Mouse (Mus musculus): ENCODE measurements around the gene Siglec1. TPM values are rescaled to one million over a fixed set of nuclear protein-coding genes. Genes with fewer than 3 reads are reported as not detected.

The Siglec1 gene
- total RNA-seq, 2 experiments from 2014 or later = 1.4 to 3.3 TPM

DNA sequence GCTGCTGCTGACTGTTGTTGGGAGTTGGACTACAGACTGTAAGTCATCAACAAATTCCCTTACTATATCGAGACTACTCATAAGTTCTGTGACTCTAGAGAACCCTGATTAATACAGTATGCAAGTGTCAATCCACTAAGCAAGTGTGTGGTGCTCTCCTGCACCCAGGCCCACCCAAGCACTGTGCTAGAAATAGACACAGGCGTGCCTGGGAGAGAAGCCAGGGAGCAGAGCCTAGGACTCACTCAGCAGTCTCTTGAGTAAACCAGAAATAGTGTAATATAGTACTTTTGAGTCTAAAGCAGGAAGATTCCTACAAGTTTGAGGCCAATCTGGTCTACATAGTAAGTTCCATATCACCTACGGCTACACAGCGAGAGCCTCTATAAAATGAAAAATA is 17.5 kb upstream of the Siglec1 start:
- ATAC-seq (replicated peaks; ENCODE audit: low FRiP score, poor library complexity, severe bottlenecking) = no peak

DNA sequence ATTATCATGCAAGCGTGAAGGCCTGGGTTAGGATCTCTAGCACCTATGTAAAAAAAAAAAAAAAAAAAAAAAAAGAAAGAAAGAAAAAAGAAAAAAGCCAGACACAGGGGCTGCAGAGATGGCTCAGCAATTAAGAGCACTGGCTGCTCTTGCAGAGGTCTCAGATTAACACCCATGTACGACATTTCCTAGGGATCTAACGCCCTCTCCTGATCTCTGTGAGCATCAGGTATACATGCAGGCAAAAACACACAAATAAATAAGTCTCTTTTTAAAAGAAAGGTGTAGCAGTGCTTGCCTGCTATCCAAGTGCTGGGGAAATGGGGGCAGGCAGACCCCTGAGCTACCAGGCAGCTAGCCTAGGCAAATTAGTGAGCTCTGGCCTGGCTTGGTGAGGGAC is 15.0 kb upstream of the Siglec1 start:
- no peak for ATAC-seq (replicated peaks; ENCODE audit: low FRiP score, poor library complexity, severe bottlenecking)

DNA sequence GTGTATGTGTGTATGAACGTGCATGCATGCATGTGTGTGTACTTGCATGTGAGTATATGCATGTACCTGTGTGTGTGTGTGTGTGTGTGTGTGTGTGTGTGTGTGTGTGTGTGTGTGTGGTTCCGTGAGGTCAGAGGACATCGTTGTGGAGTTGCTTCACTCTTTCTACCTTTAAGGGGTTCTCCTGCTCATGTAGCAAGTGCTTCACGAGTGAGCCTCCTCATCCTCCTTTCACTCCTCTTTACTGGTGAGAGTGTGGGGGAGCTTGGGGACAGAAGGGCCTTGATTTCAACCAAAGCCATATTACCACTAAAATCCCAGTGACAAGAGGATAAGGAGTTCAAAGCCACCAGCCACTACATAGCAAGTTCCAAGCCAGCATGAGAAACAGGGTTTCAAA is 10.5 kb upstream of the Siglec1 start:
- ATAC-seq (replicated peaks; ENCODE audit: low FRiP score, poor library complexity, severe bottlenecking) = no peak

DNA sequence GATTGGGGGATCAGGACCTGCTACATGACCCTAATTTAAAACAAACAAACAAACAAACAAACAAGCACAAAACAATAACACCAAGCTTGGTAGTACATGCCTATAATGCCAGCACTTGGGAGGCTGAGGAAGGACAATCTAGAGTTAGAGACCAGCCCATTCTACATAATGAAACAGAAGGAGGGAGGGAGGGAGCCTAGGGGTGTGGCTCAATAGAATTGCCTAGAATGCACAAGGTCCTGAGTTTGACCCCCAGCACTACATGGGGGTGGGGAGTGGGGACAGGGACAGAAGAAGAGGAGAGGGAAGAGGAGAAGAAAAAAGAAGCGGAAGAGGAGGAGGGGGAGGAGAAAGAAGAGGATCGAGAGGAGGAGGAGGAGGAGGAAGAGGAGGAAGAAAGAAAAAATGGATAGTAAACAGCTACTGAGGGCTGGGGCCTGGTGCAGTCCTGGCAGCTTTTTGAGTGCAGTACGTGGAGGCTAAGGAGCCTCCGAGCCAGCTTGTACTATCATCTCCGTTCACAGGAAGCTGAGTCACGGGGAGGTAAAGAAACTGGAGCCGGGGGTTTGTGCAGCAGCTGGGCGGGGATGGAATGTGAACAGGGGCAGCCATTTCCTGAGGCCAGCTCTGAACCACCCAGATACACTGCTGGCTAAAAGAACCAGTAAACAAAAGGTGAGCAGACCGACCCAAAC is 9.7 kb upstream of the Siglec1 start:
- peak; percentile 87 for ATAC-seq (replicated peaks; ENCODE audit: low FRiP score, poor library complexity, severe bottlenecking)

DNA sequence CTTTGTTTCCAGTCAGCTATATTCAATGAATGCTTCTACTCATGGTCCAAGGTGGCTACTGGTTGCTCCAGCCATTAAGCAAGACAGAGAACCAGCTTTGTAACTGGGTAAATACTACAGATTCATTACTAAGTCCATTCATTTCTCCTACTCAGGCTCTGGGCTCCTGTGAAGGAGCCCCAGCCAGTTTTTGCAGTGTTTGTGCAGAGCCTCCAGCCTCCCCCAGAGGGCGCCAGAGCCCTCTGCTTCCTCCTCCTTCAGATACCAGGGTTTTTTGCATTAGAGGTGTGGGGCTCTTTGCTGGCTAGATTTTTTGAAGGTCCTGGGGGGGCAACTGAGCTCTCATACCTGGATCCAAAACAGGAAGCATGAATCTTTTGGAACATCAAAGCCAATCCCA is 8.3 kb upstream of the Siglec1 start:
- ATAC-seq (replicated peaks; ENCODE audit: low FRiP score, poor library complexity, severe bottlenecking) = peak; percentile 84

DNA sequence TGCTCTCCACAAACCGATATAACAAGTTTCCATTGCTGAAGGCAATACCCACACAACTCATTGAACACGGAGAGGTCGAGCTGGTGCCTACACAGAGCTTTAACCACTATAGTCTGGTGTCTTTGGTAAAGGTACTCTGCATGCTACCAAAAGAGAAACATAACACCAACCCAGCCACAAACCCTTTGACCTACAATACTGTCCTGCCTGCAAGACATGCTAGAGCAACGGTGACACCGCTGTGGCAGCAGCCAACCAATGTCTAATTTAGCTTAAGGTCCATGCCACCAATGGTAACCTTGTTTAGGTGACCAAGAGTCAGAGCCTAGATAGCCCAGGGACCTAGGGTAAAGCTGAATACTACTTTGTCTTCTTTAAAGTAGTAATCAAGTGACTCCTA is 7.0 kb upstream of the Siglec1 start:
- ATAC-seq (replicated peaks; ENCODE audit: low FRiP score, poor library complexity, severe bottlenecking) = no peak

DNA sequence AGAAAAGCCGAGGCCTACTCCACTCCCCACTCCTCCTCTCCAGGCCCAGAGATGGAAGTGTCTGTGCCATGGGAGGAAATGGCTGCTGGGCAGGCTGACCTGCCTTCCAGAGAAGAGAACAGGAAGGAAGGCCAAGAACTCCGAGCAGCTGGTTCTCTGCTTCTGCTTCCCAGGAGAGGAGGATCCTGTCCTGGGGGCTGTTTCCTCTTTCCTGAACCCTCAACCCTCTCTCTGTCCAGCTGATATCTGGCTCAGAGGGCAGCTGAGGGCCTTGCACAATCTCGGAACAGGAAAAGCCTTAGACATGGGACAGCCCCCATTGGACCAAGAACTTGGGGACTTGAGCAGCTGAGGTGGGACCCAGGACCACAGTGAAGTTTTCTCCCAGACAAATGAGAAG is 4.3 kb upstream of the Siglec1 start:
- no peak for ATAC-seq (replicated peaks; ENCODE audit: low FRiP score, poor library complexity, severe bottlenecking)

DNA sequence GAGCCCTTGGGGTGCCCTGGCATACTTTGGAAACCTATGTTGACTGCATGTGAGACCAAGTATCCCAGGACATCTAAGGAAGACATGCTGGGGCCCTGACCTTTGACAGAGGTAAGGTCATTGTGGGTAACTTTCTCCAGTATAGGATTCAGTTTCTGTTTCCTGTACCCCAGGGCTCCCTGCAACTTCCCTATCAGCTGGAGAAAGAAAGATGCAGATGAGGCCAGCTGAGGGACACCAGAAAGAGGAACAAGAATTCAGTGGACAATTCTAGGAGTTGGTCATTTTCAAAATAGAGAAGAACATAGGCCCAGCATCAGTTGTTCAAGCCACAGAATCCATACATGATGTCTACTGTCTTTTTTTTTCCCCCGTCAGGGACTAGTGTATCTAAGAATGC is 3.1 kb upstream of the Siglec1 start:
- no peak for ATAC-seq (replicated peaks; ENCODE audit: low FRiP score, poor library complexity, severe bottlenecking)

DNA sequence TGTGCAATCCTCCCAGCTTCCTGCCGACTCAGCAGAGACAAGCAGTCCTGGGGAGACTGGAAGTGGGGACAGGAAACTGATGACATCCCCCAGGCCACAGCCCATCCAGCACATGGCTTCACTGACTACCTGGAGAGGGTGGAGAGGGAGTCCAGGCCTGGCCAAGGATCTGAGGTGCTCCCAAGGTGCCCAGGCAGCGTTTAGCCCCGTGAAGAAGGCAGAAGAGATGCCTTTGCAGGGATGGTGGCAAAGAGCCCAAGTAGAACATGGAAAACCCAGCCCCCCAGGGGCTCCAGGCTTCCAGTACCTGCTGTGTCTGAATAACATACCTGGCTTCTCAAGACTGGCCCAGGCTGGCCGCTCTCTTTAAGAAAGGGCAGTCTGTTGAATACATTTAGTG is 2.0 kb upstream of the Siglec1 start:
- no peak for ATAC-seq (replicated peaks; ENCODE audit: low FRiP score, poor library complexity, severe bottlenecking)

DNA sequence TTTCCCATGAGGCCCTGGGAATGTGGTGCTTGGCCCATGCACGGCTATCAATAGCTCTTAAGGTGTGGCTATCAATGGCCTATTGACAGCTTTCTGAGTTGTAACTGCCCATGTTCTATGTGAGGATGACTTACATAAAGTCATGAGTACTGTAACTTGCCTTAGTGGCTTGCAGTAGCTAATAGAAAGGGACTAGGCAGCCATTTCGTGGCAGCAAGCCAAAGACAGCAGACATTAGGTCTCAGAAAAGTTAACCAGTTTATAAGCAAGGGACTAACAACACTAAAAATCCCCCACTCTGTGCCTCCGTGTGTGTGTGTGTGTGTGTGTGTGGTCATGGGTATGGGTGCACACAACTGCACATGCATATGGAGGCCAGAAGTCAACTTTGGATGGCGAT is 2.4 kb downstream of the Siglec1 start:
- no peak for ATAC-seq (replicated peaks; ENCODE audit: low FRiP score, poor library complexity, severe bottlenecking)

DNA sequence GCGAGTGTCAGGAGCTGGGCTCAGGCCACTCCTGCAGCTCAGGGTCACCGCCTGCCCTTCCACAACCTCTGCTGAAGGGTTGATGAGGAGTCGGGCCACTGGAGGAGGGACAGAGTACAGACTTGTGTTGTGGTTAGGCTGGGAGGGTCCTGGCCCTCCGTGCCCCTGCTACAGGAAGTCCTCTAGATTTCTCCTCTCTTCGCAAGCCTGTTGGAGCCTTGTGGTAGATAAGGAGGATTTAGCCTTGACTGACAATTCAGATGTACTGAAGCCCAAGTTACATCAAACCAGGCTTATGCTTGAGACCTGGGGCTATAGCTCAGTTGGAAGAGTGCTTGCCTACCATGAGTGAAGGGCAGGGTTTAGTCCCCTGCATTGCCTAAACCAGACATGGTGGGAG is 6.1 kb downstream of the Siglec1 start:
- no peak for ATAC-seq (replicated peaks; ENCODE audit: low FRiP score, poor library complexity, severe bottlenecking)

DNA sequence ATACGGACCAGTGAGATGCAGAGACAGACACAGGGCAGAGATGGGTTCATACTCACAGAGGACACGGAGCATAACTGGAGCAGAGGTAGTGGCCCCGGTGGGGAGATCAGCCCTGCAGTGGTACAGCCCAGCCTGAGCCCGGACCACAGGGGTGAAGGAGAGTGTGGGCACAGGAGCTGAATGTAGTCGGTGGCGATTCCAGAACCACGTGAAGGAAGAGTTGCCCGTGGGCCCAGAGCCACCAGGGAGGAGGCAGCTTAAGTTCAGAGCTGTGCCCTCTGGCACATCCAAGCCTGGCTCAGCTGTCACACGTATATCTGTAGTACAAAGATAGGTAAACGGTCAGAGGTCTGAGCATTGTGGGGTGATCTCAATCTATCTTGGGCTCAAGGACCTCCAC is 14.0 kb downstream of the Siglec1 start:
- no peak for ATAC-seq (replicated peaks; ENCODE audit: low FRiP score, poor library complexity, severe bottlenecking)

DNA sequence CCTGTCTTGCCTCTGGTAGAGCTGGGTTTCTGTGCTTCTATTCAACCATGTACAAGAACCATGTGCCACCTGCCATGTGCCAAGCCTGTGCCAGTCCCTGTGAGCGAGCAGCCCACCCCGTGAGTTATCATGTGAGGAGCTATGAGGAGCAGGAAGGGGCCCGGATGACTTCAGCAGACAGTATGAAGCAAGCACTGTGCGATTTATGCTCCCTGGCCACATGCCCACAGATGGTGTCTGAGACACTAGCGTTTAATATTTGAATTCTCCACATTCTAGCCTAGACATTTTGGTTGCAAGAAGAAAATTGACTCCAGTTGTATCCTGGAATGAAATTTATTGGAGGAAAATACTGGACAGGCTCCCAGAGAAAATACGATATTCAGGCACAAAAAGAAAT is 19.1 kb downstream of the Siglec1 start:
- ATAC-seq (replicated peaks; ENCODE audit: low FRiP score, poor library complexity, severe bottlenecking) = no peak

DNA sequence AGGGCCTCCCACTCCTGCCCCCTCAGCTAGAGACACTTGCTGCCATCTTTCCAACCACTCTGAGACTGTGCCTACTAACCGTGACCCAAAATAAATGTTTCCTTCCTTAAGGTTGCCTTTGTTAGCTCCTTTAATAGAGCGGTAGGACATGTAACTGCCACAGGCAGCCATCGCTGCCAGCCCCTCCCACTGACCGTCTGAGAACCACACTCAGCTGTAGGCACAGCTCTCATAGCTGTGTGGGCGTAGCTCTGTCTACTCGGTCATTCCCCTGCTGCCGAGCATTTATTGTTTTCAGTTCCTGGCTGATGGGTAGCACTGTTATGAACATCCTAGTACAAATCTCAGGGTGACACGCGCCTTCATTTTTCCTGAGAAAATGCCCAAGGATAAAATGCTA is 20.2 kb downstream of the Siglec1 start:
- ATAC-seq (replicated peaks; ENCODE audit: low FRiP score, poor library complexity, severe bottlenecking) = no peak

DNA sequence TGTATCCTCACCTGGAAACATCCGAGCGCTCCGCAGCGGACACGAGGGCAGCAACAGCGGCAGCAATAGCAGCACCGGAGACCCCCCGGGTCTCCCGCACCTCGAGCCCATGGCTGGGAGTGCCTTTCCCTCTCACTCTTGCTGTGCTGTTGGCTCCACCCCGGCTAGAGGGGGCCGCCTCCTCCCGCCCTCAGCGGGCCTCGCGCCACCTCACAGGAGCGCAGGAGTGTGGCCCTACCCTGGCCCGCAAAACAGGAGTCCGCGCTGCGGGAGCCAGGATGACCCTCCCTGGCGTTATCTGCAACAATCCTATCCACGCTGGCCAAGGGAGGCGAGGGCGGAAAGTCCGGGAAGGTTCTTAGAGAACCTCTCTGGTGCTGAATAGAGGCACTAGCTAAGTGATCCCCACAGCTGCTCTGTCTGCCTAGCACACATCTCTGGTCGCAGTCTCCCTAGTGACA is 23.1 kb downstream of the Siglec1 start, which contains the start of gene Adam33:
Adam33 (minus strand) TSS at position 411 of the 461 bp plus-strand sequence.
- ATAC-seq (replicated peaks; ENCODE audit: low FRiP score, poor library complexity, severe bottlenecking) = no peak

DNA sequence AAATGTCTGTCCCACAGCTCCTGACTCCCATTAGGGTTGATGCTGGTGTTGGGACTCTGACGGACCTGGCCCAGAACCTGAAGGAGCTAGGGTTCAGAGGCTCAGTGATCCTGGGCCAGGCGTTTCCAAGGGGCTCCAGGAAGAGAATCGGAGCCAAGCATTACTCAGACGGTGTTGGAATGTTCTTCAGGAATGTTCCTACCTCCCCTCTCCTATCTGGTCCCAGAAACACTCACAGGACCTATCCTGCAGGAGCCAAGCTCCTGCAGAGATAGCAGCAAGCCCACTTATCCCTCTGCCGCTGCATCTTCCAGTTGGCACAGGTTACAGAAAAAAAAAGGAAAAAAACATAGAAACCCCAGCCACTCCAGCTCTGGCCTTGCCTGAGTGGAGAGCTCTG is 25.0 kb downstream of the Siglec1 start:
- no peak for ATAC-seq (replicated peaks; ENCODE audit: low FRiP score, poor library complexity, severe bottlenecking)

DNA sequence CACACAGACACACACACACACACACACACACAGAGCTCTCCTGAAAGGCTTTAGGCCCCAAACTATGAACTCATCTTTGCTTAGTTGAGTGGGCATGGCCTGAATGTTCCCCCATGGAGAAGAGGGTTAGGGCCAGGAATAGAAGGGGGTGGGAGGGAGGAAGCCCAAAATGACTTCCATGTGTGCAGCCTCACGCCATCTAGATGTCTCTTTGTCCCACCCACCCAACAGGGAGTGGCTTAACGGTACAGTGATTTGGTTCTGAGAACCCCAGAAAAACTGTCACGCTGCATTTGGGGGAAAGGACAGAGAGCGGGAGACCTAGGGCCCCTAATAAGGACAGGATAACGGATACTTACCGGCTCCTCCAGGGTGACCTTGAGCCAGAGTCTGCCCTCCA is 25.8 kb downstream of the Siglec1 start:
- ATAC-seq (replicated peaks; ENCODE audit: low FRiP score, poor library complexity, severe bottlenecking) = no peak

DNA sequence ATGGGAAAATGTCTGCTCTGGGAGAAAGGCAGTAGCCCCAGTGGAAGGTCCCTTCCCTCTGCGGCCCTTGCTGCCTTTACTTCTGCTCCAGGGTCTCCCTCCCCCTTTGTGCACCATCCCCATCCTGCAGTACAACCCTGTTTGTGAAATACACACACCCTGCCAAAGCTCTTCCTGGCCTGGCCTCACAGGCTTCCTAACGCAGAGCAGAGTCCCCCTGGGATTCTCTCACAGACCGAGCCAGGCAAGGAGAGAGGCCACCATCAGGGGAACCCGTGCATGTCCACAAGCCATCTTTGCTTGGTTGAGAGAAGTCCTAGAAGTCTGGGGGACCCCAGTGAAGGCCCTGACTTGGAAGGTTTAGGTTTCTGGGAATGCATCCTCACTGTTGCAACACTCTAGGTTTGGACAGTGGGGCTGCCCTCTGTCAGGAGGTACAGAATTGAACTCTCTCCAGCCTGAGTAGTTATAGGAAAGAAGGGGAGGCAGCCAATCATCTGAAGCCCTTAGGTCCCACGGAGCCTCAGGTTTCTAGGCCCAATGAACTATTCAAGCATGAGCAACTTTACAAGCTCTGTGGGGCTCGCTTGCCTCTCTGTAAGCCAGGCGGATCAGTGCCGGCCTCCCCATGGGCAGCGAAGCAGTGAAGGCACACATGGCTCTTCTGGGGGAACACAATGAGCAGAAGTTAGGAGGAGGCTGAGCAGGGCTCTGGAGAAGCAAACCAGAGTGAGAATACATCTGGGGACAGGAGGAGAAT is 26.6 kb downstream of the Siglec1 start:
- ATAC-seq (replicated peaks; ENCODE audit: low FRiP score, poor library complexity, severe bottlenecking) = no peak

DNA sequence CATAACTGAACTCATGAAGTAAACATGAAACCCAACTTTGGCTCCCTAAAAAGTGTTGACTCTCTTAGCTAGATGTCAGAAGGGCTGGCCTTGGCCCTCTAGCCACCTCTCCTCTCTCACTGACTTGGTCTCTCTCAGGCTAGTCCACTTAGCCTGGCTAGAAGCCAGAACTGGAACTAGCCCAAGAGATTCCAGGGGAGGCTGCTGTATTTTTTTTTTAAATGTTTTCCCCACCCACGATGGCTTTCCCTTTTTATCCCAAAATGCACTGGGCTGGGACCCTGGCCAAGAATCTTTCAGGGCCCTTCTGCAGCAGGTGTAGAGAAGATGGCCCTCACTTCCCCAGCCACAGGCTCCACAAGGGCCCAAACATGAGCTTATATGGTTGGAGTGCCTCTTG is 27.2 kb downstream of the Siglec1 start:
- no peak for ATAC-seq (replicated peaks; ENCODE audit: low FRiP score, poor library complexity, severe bottlenecking)

DNA sequence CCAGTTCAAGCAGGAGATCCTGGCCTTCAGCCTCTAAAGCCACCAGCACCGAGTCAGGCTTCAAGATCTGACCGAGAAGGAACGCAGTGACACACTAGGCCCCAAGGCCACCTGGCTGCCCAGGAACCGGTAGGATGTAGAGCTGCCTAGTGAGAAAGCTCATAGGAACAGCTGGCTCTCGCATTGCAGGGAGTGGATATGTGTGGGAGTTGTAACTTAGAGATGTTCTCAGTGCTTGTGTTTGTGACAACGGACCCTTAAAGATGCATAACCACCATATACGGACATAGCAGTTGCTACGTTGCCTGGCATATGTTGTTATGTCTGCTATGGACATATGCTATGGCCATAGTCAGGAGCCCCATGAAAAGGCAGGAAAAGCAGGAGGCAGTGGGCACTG is 27.9 kb downstream of the Siglec1 start:
- no peak for ATAC-seq (replicated peaks; ENCODE audit: low FRiP score, poor library complexity, severe bottlenecking)

DNA sequence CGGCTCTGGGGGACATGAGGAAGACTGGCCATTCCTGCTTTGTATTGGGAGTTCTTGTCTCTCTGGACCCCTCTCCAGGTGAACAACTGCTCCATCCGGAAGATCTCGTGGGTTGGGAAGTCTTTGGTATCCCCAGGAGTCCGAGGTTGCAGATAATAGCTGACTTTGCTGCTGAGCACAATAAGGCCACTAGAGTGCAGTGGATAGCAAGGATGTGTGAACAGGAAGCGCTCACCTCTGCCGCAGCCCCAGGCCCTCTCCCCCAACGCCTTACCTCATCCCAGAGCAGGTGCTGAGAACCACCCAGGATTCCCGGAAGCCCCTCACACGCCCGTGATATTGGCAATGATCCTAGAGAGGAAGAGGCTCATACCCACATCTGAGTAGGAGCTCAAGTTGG is 30.4 kb downstream of the Siglec1 start:
- ATAC-seq (replicated peaks; ENCODE audit: low FRiP score, poor library complexity, severe bottlenecking) = 0 out of 2 replicates have a peak, but pooled peaks have one; percentile 25
